Mouse (Mus musculus) erythroblast, embryonic 14.5 days (primary cell): ENCODE results near the gene Mybph.

Source experiments
- GATA1 ChIP-seq: IDR thresholded peaks from 2 replicates; pipeline ENCODE4 v1.6.1; 2012; ENCODE audit warnings: low read length, inconsistent platforms, mixed read lengths
- TAL1 ChIP-seq: IDR thresholded peaks from 3 replicates; pipeline ENCODE4 v1.6.1; 2012; ENCODE audit warnings: low read length, inconsistent platforms, mixed read lengths

GRCm38 (mm10) chr1:134219608-134220007 lies 26.4 kb downstream of the Mybph start:
- TF ChIP-seq TAL1, result no peak
- no peak for TF ChIP-seq GATA1
